Mouse (Mus musculus) bone marrow, adult 2 months (tissue): ENCODE measurements around the gene Ube2e3.

ENCODE experiments used
- CTCF ChIP-seq: fragments of 200-500 bp; IDR thresholded peaks from 2 replicates; pipeline ENCODE4 v1.5.1; 2011; ENCODE audit warnings: low read length, control low read depth; ENCODE audit not compliant: control insufficient read depth, insufficient read depth
- POLR2A ChIP-seq: fragments of 200-500 bp; IDR thresholded peaks from 2 replicates; pipeline ENCODE4 v1.6.1; 2011; ENCODE audit warnings: low read depth, mild to moderate bottlenecking, control low read depth, low read length, borderline replicate concordance; ENCODE audit not compliant: control insufficient read depth

DNA sequence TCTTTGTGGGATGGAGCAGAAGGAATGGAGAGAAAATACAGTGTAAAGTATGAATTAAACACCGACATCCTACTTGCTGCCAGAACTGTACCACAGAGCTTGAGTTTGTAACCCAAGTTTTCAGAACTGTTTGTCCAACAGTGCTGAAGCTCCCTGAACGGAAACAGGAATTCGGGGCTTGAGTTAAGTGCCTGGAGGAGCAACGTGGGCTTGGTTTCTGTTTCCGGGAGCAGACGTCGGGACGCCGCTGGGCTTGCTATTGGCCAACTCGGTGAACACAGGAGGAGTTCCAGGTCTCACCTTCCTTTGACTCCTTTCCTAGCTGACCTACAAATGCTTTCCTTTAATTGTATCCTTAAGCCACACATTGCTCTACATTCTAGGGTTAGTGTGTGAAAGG, 22.2 kb upstream of the Ube2e3 start:
- no peak for TF ChIP-seq CTCF
- no peak for TF ChIP-seq POLR2A
